Mouse (Mus musculus): ENCODE measurements around the gene Ms4a5. TPM values are rescaled to one million over a fixed set of nuclear protein-coding genes. Genes with fewer than 3 reads are reported as not detected.
A peak's percentile ranks its signal among the peaks of the same experiment; 100 is the strongest.
"Not testable (repeated sequence)": the region's sequence is repeated elsewhere in the genome, so short reads cannot be mapped to it uniquely, and the experiment has no call there.

Ms4a5 gene
- polyA plus RNA-seq (2012; rRNA removed), result not detected in 2 replicates

- DNase-seq (ENCODE audit: low read depth, low spot score), result no peak
- 61% methylated on average over 2 of the region's 2 CpGs for WGBS
Measured at GRCm38 (mm10) chr19:11283773-11284172, at the start of gene Ms4a5. Gene Ms4a5 (minus strand): TSS chr19:11283873.

- no peak for DNase-seq (ENCODE audit: low read depth, low spot score)
- WGBS, result 78% methylated on average over 1 of the region's 1 CpGs
Measured at GRCm38 (mm10) chr19:11321123-11321522, 37.5 kb upstream of the Ms4a5 start.

- WGBS, result 79% methylated on average over 4 of the region's 4 CpGs
- DNase-seq (ENCODE audit: low read depth, low spot score), result no peak
Measured at GRCm38 (mm10) chr19:11316786-11317185, 33.1 kb upstream of the Ms4a5 start.

GRCm38 (mm10) chr19:11314354-11314753, 30.7 kb upstream of the Ms4a5 start, which contains the start of gene Ms4a14:
Gene Ms4a14 (minus strand): TSS chr19:11314454.
- no peak for DNase-seq (ENCODE audit: low read depth, low spot score)

GRCm38 (mm10) chr19:11308888-11309287, 25.2 kb upstream of the Ms4a5 start:
- DNase-seq (ENCODE audit: low read depth, low spot score), result no peak

More at GRCm38 (mm10) chr19:11314354-11314753, 30.7 kb upstream of the Ms4a5 start, which contains the start of gene Ms4a14:
- 71% methylated on average over 1 of the region's 1 CpGs for WGBS

GRCm38 (mm10) chr19:11299529-11299928, 15.9 kb upstream of the Ms4a5 start:
- DNase-seq (ENCODE audit: low read depth, low spot score), result not testable (repeated sequence)
- 72% methylated on average over 4 of the region's 4 CpGs for WGBS

- DNase-seq (ENCODE audit: low read depth, low spot score), result no peak
- 77% methylated on average over 2 of the region's 2 CpGs for WGBS
Measured at GRCm38 (mm10) chr19:11298939-11299338, 15.3 kb upstream of the Ms4a5 start.

- 35% methylated on average over 3 of the region's 3 CpGs for WGBS
- DNase-seq (ENCODE audit: low read depth, low spot score), result not testable (repeated sequence)
Measured at GRCm38 (mm10) chr19:11293616-11294015, 9.9 kb upstream of the Ms4a5 start.

- DNase-seq (ENCODE audit: low read depth, low spot score), result no peak
- 12% methylated on average over 12 of the region's 12 CpGs for WGBS
Measured at GRCm38 (mm10) chr19:11292990-11293389, 9.3 kb upstream of the Ms4a5 start.

GRCm38 (mm10) chr19:11280223-11280622, 3.5 kb downstream of the Ms4a5 start:
- 76% methylated on average over 3 of the region's 3 CpGs for WGBS
- DNase-seq (ENCODE audit: low read depth, low spot score), result no peak

- 31% methylated on average over 5 of the region's 5 CpGs for WGBS
- no peak for DNase-seq (ENCODE audit: low read depth, low spot score)
Measured at GRCm38 (mm10) chr19:11276431-11276830, 7.2 kb downstream of the Ms4a5 start.

GRCm38 (mm10) chr19:11266956-11267355, 16.7 kb downstream of the Ms4a5 start:
- no peak for DNase-seq (ENCODE audit: low read depth, low spot score)
- 77% methylated on average over 4 of the region's 4 CpGs for WGBS

- DNase-seq (ENCODE audit: low read depth, low spot score), result no peak
- 87% methylated on average over 8 of the region's 8 CpGs for WGBS
Measured at GRCm38 (mm10) chr19:11266052-11266845, 17.4 kb downstream of the Ms4a5 start, which contains the start of gene Ms4a1. Gene Ms4a1 (minus strand): TSS chr19:11266241.

- DNase-seq (ENCODE audit: low read depth, low spot score), result no peak
- 76% methylated on average over 9 of the region's 9 CpGs for WGBS
Measured at GRCm38 (mm10) chr19:11264602-11265185, 19.0 kb downstream of the Ms4a5 start.

GRCm38 (mm10) chr19:11263549-11263948, 20.1 kb downstream of the Ms4a5 start:
- 58% methylated on average over 3 of the region's 3 CpGs for WGBS
- no peak for DNase-seq (ENCODE audit: low read depth, low spot score)

- 64% methylated on average over 4 of the region's 4 CpGs for WGBS
- DNase-seq (ENCODE audit: low read depth, low spot score), result not testable (repeated sequence)
Measured at GRCm38 (mm10) chr19:11262932-11263331, 20.7 kb downstream of the Ms4a5 start.

GRCm38 (mm10) chr19:11261522-11261921, 22.2 kb downstream of the Ms4a5 start:
- 73% methylated on average over 2 of the region's 2 CpGs for WGBS
- no peak for DNase-seq (ENCODE audit: low read depth, low spot score)

GRCm38 (mm10) chr19:11244230-11244629, 39.4 kb downstream of the Ms4a5 start:
- DNase-seq (ENCODE audit: low read depth, low spot score), result no peak

GRCm38 (mm10) chr19:11242560-11242959, 41.1 kb downstream of the Ms4a5 start:
- WGBS, result 84% methylated on average over 5 of the region's 5 CpGs

GRCm38 (mm10) chr19:11235820-11236219, 47.9 kb downstream of the Ms4a5 start:
- DNase-seq (ENCODE audit: low read depth, low spot score), result peak; percentile 56

More at GRCm38 (mm10) chr19:11242560-11242959, 41.1 kb downstream of the Ms4a5 start:
- no peak for DNase-seq (ENCODE audit: low read depth, low spot score)
